ENCODE assay signal across 8 mouse cellular contexts in the genomic region with DNA sequence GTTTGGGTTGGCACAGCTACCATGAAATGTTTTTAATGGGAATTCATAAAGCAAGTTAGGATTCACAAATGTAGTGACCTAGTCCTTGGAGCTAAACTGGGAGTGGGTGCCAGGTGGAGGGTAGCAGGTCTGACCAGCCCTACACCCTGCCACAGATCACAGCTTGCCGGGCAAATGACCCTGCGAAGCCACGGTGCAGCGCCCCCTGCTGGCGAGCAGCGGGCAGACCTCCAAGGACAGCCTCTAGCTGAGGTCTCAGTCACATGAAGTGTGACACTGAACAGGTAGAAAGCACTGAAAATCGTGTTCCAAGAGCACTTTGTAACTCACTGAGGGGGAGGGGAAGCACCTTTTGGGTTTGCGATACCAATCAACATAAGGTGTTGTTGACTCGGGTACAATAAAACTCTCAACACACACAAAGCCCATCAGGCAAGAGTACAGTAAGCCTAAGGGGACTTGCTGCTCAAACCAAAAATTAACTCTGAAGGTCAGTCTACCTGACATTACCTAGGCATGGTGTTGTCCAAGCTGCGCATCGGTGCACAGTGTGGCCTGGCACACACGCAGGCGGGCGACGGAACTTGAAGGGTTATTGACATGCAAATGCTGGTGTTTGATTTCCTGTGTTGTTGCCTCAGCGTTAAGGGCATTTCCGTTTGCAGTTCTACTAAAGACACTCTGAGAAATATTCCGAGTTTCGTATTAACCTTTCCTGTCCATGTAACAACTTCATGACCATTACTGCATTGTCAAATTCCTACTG.
DNase-seq lines count a peak whose midpoint lies in the region; ATAC-seq and TF ChIP-seq lines count a peak whose summit lies in the region.

No protein-coding gene starts in this region.

- H3K9ac ChIP-seq in forebrain, postnatal 0 days, result no peak overlapping the region
- H3K9ac ChIP-seq in forebrain, embryonic 12.5 days, result no peak overlapping the region
- H3K9ac ChIP-seq in forebrain, embryonic 14.5 days (ENCODE audit: low read length), result no peak overlapping the region

- H3K4me2 ChIP-seq in forebrain, postnatal 0 days (ENCODE audit: low read depth), result no peak overlapping the region
- no peak overlapping the region for H3K4me2 ChIP-seq in forebrain, embryonic 12.5 days
- no peak overlapping the region for H3K4me2 ChIP-seq in forebrain, embryonic 14.5 days (ENCODE audit: low read length)

- H3K27ac ChIP-seq in forebrain, postnatal 0 days (ENCODE audit: low read depth, low read length), result no peak overlapping the region
- no peak overlapping the region for H3K27ac ChIP-seq in forebrain, embryonic 12.5 days
- H3K27ac ChIP-seq in forebrain, embryonic 14.5 days (ENCODE audit: low read depth, low read length), result no peak overlapping the region

- no peak for DNase-seq in forebrain, postnatal 0 days
- DNase-seq in ovary, postnatal 36 days (ENCODE audit: low spot score), result peak; percentile 39
- DNase-seq in ovary, postnatal 14 days (ENCODE audit: low spot score), result no peak
- peak; percentile 69 to 77 for DNase-seq in cerebellum, postnatal 10 days
- DNase-seq in kidney, postnatal 4 days, result peak; percentile 65 to 68
- DNase-seq in testis, postnatal 10 days (ENCODE audit: low spot score), result peak; percentile 81
- no peak for DNase-seq in forebrain, embryonic 14.5 days (ENCODE audit: low spot score)

- no peak overlapping the region for H3K4me3 ChIP-seq in forebrain, postnatal 0 days (ENCODE audit: low read depth, low read length)
- no peak overlapping the region for H3K4me3 ChIP-seq in forebrain, embryonic 12.5 days (replicated peaks)
- no peak overlapping the region for H3K4me3 ChIP-seq in forebrain, embryonic 14.5 days (ENCODE audit: low read depth, low read length)

- no peak for ATAC-seq in forebrain, postnatal 0 days
- ATAC-seq in forebrain, embryonic 12.5 days (ENCODE audit: low FRiP score), result no peak
- no peak for ATAC-seq in forebrain, embryonic 14.5 days

- H3K27me3 ChIP-seq in forebrain, postnatal 0 days (ENCODE audit: insufficient read depth, low read length), result no peaks in the 10 kb centered on the region
- H3K27me3 ChIP-seq in forebrain, embryonic 12.5 days, result no peaks in the 10 kb centered on the region
- H3K27me3 ChIP-seq in forebrain, embryonic 14.5 days (replicated peaks; ENCODE audit: control insufficient read depth, insufficient read depth, low read length), result no peaks in the 10 kb centered on the region

- no peaks in the 10 kb centered on the region for H3K4me1 ChIP-seq in forebrain, postnatal 0 days (ENCODE audit: insufficient read depth)
- no peaks in the 10 kb centered on the region for H3K4me1 ChIP-seq in forebrain, embryonic 12.5 days
- H3K4me1 ChIP-seq in forebrain, embryonic 14.5 days (ENCODE audit: control insufficient read depth, insufficient read depth, low read length), result no peaks in the 10 kb centered on the region

- no peaks in the 10 kb centered on the region for H3K36me3 ChIP-seq in forebrain, postnatal 0 days (ENCODE audit: insufficient read depth)
- no peaks in the 10 kb centered on the region for H3K36me3 ChIP-seq in forebrain, embryonic 12.5 days (replicated peaks)
- H3K36me3 ChIP-seq in forebrain, embryonic 14.5 days (ENCODE audit: control insufficient read depth, insufficient read depth, low read length), result no peaks in the 10 kb centered on the region

- H3K9me3 ChIP-seq in forebrain, postnatal 0 days (ENCODE audit: low read length), result no peaks in the 10 kb centered on the region
- H3K9me3 ChIP-seq in forebrain, embryonic 12.5 days, result no peaks in the 10 kb centered on the region
- H3K9me3 ChIP-seq in forebrain, embryonic 14.5 days (replicated peaks; ENCODE audit: control insufficient read depth, low read length), result no peaks in the 10 kb centered on the region

- 70% methylated on average over 19 of the region's 19 CpGs for WGBS in forebrain, postnatal 0 days
- 72% methylated on average over 19 of the region's 19 CpGs for WGBS in forebrain, embryonic 12.5 days
- WGBS in forebrain, embryonic 14.5 days, result 69% methylated on average over 19 of the region's 19 CpGs

- peak; percentile 62 for TF ChIP-seq CTCF in forebrain, postnatal 0 days (IDR thresholded peaks at IDR 0.05; ENCODE audit: low read depth)

Comparison
In these comparisons a context has a peak if more than half of its experiments do, and no peak if none do; other contexts are left out.
1. DNase-seq: peak in ovary, postnatal 36 days (single experiment), cerebellum, postnatal 10 days (2 of 2), kidney, postnatal 4 days (2 of 2) and testis, postnatal 10 days (single experiment); none in forebrain, postnatal 0 days (single experiment), ovary, postnatal 14 days (single experiment) and forebrain, embryonic 14.5 days (single experiment).